Mouse (Mus musculus) 3134 (cell line): Measurements from ENCODE around the gene Prelp.
"Not testable (repeated sequence)": the region's sequence is repeated elsewhere in the genome, so short reads cannot be mapped to it uniquely, and the experiment has no call there.

Experiments
- DNase-seq: peaks from one replicate; pipeline ENCODE4 v3.0.0-alpha.2; 2011; ENCODE audit warnings: low spot score; ENCODE audit not compliant: insufficient read length; ENCODE audit errors: extremely low read depth

The Prelp gene

DNA sequence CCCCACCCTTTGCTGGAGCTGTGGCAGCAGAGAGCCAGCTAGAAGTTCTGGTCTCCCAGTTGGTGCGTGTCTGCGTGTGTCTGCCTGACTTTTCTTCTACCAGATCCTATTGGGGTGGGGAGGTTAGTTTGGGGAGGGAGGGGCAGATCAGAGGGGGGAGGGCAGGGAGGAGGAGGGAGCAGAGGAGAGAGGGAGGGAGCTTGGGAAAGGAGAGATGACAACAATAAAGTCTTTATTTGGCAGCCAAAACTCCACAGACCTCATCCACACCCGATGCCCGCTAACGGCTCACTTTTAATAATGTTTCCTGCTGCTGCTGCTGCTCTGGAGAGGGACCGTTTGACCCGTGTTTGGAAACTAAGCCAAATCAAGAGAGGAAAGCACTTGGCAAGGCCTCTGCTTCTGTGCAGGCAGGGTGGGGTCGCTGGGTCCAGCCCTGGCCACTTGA is at the start of gene Prelp:
Gene Prelp (minus strand): TSS at position 111 of the 448 bp plus-strand sequence.
- peak; percentile 40 for DNase-seq

DNA sequence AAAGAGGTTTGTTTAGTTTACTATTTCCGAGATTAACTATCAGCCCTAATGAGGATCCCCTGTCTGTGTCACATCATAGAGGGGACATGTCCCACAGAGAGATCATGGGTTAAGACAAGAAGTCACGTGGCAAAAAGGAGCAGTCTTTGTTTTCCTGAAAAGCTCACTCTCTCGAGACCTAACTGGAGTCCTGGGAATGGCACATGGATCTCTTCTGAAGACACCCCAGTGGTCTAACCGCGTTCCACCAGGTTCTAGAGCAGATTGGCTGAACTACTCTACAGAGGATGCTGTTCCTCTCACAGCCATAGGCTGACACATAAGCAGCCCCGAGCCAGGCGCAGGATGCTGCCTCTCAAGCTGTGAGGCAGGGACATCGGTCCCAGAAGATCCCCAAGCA is 48.2 kb upstream of the Prelp start:
- DNase-seq: no peak

GRCm38 (mm10) chr1:133968788-133969325 is 47.6 kb upstream of the Prelp start:
- DNase-seq: no peak

DNA sequence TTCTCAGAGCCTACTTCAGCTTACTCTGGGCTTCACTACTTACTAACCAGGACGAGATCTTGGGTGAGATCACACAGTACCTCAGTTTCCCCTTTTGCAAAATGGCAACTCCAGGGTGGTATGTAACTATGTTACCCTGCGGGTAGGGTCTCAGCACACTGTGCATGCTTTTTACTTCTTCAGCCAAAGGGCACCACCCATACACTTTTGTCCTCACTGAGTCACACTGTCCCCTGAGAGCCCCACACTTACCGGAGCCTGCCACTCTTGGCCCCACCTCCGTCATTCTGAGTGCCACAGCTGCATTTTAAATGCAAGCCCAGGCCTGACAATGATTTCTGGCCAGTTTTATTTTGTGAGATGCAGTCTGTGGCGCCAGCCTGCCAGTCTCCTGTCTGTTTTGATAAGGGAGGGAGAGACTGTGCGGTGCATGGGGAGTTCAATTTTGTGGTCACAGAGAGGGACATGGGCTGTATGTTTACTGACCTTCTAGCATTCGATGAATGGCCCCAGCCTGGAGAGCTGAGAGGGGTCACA is 46.3 kb upstream of the Prelp start:
- no peak for DNase-seq

- DNase-seq: no peak
Observed at GRCm38 (mm10) chr1:133966044-133966443, 44.8 kb upstream of the Prelp start.

DNA sequence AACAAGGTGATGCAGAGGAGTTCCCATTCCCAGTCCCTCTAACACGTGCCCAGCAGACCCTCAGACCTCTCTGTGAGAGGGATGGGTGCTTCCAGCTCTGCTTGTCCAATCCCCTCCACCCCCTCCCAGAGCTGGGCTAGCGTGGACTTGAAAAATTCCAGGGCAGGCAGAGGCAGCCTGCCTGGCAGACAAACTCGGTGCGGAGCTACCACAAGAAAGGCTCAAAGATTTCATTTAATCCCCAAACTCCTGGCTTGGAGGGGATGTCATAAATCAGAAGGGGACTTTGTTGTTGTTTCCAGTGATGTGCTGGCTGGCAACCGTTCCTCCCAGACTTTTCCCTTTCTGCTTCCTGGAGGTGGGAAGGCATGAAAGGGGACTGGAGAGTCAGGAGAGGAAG is 44.1 kb upstream of the Prelp start:
- DNase-seq: no peak

DNA sequence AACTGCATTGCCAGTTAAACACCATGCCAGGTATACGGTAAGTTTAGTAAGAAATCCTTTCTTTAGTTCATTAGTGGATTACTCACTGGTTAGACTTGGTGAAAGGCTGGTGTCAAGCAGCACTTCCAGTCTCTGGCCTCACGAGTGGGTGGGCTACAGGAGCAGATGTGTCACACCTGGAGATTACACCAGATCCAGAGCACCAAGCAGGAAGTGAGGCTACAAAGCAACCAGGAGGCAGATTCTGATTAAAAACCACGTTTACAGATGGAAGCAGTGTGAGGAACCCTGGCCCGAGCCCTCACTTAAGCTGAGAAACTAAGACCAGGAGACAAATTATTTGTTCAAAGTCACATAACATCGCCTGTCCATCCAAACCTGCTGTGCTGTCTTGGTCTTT is 43.5 kb upstream of the Prelp start:
- no peak for DNase-seq

DNA sequence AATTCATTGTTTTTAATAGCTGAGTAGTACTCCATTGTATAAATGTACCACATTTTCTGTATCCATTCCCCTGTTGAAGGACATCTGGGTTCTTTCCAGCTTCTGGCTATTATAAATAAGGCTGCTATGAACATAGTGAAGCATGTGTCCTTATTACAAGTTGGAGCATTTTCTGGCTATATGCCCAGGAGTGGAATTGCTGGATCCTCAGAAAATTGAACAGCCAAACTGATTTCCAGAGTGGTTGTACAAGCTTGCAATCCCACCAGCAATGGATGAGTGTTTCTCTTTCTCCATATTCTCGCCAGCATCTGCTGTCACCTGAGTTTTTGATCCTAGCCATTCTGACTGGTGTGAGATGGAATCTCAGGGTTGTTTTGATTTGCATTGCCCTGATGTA is 42.4 kb upstream of the Prelp start:
- DNase-seq: not testable (repeated sequence)

GRCm38 (mm10) chr1:133963128-133963527 is 41.9 kb upstream of the Prelp start:
- DNase-seq: not testable (repeated sequence)

DNA sequence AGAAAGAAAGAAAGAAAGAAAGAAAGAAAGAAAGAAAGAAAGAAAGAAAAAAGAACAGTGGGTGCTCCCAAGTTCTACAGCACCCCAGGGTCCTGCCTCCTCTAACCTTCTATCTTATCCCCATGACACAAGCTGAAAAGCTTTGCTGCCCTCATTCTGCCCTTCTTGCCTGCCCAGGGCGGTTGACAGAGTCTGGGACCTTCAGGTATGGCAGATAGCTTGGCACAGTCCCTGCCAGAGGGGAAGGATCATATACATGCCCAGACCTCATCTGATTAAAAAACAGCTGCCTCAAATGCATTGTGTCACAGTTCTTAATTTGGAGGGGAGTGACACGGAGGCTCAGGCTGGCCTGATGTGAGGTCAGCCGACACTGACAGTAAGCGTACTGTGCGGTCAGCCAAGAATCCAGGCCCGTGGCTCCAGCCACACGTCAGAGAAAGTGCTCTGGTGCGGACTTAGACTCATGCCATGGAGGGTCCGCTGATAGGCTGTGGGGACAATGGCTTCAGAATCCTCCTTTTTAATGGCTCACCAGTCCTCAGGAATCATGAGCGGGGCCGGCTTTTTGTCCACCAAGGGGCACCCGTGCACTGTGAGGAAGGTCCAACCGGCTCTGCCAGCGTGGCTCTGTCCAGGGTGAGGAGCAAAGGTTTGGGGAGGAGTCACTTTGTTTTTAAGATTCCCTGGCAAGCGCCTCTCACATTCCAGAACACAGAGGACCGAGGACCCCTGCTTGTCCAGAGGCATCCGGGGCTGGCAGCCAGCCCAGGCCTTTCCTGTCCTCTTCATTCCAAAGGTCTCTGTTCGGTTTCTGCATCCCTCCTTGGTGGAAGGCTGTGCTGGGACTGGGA is 40.3 kb upstream of the Prelp start:
- peak; percentile 75 for DNase-seq

GRCm38 (mm10) chr1:133959521-133959920 is 38.3 kb upstream of the Prelp start:
- DNase-seq: peak; percentile 59

- no peak for DNase-seq
Observed at GRCm38 (mm10) chr1:133954009-133954408, 32.8 kb upstream of the Prelp start.

DNA sequence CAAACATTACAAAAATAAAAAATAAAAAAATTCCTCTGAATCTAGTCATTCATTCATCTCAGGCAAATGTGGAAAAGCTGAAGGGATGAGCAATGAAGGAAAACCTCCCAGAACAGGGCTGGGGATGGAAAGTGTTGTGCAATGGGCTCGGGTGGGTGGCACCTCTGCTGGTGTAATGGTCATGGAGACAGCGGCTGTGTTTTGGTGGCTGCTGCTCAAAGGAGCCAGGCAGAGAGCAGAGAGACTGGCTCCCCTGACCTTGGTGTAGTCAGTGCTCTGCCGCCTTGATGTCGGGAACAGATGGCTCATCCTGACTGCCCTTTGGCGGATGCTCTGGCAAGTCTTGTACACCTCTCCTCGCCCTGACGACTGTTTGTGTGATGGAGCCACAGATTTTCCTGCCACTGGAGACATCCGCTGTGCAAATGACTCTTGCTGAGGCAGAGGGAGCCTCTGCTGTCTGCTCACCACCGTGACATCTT is 32.1 kb upstream of the Prelp start:
- peak; percentile 60 for DNase-seq

GRCm38 (mm10) chr1:133951598-133951997 is 30.4 kb upstream of the Prelp start:
- DNase-seq: no peak

GRCm38 (mm10) chr1:133950061-133950782 is 29.0 kb upstream of the Prelp start:
- DNase-seq: no peak

DNA sequence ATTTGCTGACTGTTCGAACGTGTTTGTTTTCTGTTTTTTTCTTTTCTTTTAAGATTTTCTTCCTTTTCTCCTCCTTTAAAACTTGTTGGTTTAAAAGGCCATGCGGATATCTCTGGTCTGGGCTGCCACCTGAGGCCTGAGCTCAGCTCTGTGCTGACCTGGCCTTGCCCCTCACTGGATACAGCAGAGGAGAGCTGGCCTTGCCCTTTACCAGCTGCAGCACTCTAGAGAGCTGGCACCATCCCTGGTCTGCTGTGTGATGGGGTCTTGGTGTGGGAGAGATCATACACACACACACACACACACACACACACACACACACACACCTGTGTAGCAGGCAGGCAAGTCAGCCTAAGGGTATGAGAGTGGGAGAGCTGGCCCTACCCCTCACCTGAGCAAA is 23.9 kb upstream of the Prelp start:
- DNase-seq: no peak

GRCm38 (mm10) chr1:133941904-133942303 is 20.7 kb upstream of the Prelp start:
- peak; percentile 86 for DNase-seq

GRCm38 (mm10) chr1:133941158-133941860 is 20.1 kb upstream of the Prelp start:
- peak; percentile 72 for DNase-seq

- no peak for DNase-seq
Observed at GRCm38 (mm10) chr1:133940481-133941092, 19.4 kb upstream of the Prelp start.

DNA sequence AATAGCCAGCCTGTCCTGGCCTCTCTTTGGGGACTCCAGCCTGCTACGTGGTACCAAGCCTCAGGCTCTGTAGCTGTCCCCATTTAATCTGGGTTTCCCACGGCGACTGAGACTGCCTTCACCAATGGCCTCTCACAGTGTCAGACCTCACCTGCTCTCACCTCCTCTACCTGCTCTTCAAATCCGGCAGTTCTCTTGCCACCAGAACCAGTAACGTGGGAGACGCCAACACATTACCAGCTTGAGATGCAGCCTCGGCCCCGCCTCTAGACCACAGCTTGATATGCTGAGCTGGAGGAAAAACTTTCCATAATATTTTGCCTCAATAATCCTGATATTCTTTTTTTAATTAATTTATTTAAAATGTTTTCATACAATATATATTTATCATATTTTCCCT is 18.5 kb upstream of the Prelp start:
- DNase-seq: no peak
